Mouse (Mus musculus) lung, postnatal 0 days (tissue): ENCODE measurements around the gene Eid2b.
A peak's percentile ranks its signal among the peaks of the same experiment; 100 is the strongest.

Source experiments
- CTCF ChIP-seq: IDR thresholded peaks from 2 replicates; pipeline ENCODE4 v1.5.1; 2016; ENCODE audit warnings: antibody characterized with exemption, mild to moderate bottlenecking
- EP300 ChIP-seq: IDR thresholded peaks from 2 replicates; pipeline ENCODE4 v1.6.1; 2016; ENCODE audit warnings: antibody characterized with exemption, mild to moderate bottlenecking, control low read depth

- TF ChIP-seq EP300, result no peak
- peak; percentile 40 for TF ChIP-seq CTCF
These were observed 22.1 kb upstream of the Eid2b start for GRCm38 (mm10) chr7:28255476-28255875.
